Mouse (Mus musculus): ENCODE results near the gene Cdk19. TPM values are rescaled to one million over a fixed set of nuclear protein-coding genes. Genes with fewer than 3 reads are reported as not detected.

The Cdk19 gene
- total RNA-seq, 2 experiments from 2014 or later: 15.8 to 16.2 TPM

DNA sequence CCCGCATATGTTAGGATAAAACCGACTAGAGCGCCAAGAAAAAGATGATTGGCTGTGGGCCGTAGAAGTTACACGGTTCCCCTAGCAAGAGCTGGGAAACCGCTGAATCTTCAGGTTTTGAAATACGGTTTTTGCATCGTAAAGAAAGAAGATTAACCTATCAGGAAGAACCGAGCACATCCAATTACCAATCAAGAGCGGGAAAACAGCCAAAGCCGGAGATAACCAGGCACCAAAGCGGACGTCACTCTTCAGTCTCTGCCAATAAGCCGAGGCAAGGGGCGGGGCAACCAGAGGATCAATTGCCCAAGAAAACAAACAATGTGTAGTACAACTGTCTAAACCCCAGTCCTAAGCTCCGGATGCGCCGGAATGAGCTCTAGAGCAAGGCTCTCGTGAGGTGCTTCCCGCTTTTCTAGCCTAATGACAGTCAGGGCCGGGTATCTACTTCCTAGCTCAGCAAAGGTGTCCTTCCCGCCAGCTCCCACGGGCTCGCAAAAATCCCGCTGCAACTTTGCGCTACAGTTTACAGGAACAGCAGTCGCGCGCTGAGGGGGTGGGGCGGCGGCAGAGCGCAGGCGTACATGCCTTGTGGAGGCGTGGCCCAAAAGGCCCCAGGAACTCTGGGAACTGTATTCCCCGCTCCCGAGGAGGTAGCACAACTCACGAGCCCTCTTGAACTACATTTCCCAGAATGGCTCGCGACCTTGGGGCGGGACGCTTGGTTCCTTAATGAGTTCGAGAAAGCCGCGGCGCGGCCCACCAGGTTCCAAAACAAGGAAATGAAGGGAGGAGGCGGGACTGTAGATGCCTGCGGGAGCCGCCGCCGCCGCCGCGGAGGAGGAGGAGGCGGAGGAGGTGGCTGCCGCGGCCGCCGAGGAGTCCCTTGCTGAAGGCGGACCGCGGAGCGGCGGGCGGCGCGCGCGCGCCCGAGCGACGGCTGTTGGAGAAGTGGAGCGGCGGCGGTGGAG is 9.5 kb downstream of the Cdk19 start:
- intact Hi-C loops (cut with DNase I): loop anchor here (1.0 to 2.0 kb wide), 4 partner anchors 20 to 176 kb away; partner anchors contain the start of genes Amd1 and Gtf3c6

DNA sequence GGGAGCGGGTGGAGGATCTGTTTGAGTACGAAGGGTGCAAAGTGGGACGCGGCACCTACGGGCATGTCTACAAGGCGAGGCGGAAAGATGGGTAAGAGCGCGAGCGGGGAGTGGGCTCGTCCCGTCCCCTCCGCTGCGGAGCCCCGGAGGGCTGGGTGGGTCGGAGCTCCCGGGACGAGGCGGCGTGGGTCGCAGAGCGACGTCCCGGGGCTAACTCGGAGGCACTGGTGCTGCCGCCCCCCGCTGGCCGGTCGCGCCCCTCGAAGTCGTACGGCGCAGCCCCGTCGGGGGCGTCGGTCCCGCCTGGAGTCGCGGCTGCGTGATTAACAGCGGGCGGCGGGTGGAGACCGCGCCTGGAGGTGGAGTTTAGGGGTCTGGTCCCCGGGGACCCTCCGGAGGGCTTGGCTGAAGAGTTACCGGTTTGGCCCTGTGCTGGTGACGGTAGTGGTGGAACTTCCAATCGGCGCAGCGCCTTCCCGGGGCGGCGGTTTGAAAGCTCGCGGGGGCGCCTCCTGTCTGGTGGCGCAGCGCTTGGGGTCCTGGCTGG is 10.3 kb downstream of the Cdk19 start:
- intact Hi-C loops (cut with DNase I): loop anchor here (1.0 to 2.0 kb wide), 4 partner anchors 21 to 175 kb away; partner anchors contain the start of genes Amd1 and Gtf3c6

More for the DNA sequence above, 9.5 kb downstream of the Cdk19 start:
- peak; percentile 98 to 99 for DNase-seq

DNA sequence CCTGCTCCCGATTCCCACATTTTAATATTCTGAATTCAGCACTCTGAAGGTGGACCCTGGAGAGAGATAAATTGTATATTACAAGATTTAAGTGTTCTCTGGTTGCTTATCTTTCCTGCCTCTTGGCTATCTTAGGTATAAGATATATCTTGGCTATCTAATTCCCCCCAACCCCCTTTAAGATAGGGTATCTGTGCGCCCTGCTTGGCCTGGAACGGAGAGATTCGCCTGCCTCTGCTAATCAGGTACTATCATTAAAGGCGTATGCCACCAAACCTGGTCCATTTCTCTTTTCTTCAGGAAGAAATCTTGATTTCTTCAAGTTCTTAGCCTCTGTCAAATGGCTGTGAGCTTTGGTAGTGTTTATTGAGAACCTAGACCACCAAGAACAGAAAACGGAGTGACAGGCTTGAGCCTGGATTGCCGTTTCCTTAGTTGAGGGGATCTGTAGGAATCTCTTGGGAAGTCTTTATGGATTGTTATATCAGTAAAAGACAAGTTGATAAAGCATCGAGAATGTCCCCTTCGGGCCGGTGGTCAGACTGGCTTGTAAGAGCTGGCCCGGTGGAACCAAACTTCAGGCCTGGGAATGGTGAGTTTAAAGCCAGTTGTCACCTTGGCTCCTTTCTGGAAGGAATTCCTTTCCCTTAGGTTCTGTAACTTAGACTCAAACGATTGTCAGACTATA is 11.0 kb downstream of the Cdk19 start:
- intact Hi-C loops (cut with DNase I): no loop called here
- no peak for DNase-seq

More for the DNA sequence above, 10.3 kb downstream of the Cdk19 start:
- peak; percentile 70 to 76 for DNase-seq

DNA sequence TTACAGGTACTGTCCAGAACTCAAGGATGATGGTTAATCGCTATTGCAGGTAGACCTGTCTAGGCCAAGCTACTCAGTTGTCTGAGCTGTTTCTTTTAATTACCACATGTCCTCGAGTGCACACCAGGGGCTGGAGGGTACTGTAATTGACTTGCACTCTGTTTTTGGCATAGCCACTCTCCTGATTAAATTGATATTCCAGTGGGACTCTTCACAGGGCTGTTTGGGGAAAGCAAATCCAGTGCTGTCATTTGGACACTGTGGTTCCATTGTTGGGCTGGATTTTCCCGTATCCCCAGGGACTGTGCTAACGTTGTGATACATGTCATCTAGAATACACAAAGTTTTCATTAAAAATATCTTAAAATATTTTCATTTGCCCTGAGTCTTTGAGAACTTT is 11.8 kb downstream of the Cdk19 start:
- DNase-seq: no peak
- intact Hi-C loops (cut with DNase I): no loop called here

DNA sequence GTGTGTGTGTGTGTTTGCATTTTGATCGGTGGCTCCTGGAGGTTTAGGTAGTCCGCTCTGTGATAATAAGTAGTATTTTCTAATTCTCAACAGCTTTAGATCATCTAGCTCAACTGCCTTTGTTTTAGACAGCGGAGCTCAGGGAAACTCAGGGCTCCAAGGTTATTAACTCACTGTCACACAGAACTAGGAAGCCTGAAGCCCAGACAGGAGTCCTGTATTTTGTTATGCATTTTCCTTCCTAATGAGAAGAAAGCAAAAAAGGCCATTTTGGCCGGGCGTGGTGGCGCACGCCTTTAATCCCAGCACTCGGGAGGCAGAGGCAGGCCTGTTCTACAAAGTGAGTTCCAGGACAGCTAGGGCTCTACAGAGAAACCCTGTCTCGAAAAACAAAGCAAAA is 14.7 kb downstream of the Cdk19 start:
- intact Hi-C loops (cut with DNase I): no loop called here
- DNase-seq: no peak

DNA sequence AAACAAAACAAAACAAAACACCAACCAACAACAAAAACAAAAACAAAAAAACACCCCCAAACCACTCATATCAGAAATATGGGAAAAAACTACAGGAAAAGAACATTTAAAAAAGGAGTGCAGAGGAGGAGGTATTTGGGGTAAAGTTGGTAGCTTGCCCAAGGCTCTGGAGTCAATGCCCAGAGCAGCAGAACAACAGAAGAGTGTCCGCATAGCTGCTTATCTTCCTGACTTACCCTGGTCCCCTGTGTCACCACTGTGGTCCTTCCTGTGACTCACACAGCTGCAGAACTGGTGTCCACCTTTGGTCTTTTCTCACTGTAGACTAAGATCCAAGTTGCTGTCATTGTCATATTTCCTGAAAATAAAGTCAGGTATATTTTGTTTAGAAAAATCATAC is 15.2 kb downstream of the Cdk19 start:
- intact Hi-C loops (cut with DNase I): no loop called here
- no peak for DNase-seq

DNA sequence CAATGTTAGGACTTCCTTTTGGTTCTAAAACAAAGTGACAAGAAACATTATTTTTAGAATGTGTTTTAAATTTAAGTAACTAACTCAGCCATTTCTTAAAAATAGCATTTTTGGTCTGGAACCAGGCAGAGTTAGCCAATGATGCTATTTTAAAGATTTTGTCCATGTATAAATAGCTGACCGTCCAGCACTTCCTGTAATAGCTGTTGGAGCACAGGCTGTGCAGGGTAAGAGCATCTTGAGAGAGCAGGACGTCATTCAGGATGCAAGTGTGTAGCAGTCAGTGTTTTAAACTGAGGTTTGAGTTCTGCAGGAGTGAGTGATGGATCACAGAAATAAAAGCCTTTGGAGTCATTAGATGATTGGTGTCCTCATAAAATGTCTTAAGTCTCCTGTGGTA is 18.8 kb downstream of the Cdk19 start:
- intact Hi-C loops (cut with DNase I): no loop called here
- no peak for DNase-seq

DNA sequence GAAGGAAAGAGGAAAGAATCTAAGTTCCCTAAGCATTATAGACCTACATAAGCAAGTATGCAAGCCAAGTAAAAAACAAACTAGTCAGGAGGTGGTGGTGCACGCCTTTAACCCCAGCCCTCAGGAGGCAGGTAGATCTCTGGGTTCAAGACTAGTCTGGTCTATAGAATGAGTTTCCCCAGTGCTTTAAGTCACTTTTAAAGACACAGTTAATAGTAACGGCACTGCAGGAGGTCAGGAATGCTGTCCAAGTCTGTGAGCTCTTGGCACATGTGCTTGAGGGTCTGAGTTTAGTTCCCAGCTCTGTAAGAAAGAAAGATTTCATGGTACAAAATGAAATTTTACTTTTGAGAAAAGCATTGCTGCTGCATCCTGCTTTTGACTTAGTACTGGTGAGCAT is 19.8 kb downstream of the Cdk19 start:
- intact Hi-C loops (cut with DNase I): no loop called here
- DNase-seq: no peak

DNA sequence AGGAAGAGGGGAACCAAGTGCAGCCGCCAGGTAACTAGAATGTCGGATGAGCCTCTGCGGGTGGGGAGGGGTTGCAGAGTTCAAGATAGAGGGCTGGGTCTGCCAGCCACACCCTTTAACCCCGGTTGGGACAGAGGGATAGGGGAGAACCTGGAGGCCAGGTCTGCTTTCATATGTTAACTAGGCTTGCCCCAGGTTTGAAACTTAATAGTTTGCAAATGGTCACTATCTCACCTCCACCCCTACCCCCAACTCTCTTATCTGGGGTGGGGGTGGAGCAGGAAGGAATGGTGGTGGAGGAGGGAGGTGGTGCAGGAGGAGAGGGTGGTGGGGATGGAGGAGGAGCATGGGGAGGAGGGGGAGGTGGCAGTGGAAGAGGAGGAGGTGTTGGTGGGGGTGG is 23.6 kb downstream of the Cdk19 start:
- intact Hi-C loops (cut with DNase I): no loop called here

DNA sequence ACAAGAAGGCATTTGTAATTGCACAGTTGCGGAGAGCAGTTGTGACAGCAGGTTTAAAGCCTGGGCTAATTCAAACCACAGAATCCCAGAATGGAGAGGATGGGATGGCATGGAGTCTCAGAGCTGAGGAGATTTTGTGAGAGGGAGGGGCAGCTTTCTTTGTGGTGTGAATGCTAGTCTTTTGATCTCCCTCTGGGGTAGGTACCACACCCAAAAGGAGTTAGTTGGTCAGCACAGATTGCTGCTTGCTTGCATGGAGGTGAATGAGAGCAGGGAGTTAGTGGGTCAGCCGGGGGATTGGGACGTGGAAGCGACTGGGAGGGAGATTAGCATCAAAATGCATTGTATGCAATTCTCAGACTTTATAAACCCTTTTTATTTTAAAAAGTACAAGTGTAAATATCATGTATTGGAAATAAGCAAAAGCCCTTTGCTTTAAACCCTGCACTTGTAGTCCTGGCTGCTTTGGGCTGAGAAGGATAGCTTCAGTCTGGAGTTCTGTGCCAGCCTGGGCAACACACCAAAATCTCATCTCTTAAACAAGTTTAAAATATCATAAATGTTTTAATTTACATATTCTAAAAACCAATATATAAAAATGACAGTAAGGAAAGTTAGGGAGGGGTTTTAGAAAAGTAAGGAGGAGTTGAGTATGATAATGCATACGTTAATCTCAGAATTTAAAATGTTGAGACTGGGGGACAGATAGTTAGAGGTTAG is 25.4 kb downstream of the Cdk19 start:
- intact Hi-C loops (cut with DNase I): no loop called here
- no peak for DNase-seq

More for the DNA sequence above, 23.6 kb downstream of the Cdk19 start:
- no peak for DNase-seq

DNA sequence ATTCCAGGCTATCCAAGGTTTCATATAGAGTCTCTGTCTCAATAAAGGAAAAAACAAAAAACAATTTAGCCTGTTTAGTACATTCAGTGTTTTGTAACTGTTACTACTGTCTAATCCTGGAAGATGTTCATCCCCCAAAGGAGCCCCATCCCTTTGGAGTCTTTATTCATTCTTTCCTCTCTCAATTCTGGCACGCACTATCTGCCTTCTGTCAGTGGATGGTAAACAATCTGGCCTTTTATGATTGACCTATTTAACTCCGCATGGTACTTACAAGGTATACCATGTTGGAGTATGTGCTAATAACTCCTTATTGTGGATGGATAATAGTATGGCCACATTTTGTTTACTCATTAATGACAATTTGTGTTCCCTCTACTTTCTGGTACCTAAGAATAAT is 26.6 kb downstream of the Cdk19 start:
- intact Hi-C loops (cut with DNase I): no loop called here
- no peak for DNase-seq

DNA sequence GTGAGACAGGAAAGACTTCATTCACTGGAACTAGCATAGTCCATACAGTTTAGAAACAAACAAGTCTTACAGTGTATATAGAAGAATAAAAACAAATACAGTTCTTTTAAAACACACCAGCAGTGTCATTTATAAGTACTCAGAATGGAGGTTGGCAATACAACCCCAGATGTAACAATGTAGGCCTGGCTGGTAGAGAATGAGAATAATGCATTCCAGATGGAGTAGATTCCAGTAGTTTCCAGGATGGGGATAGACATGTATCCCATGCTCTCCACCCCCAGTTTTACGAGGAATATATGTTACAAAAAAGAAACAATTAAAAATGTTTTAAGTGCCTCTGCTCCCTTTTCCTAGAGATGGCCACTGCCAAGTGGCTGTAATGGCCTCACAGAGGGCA is 29.2 kb downstream of the Cdk19 start:
- intact Hi-C loops (cut with DNase I): no loop called here
- no peak for DNase-seq

DNA sequence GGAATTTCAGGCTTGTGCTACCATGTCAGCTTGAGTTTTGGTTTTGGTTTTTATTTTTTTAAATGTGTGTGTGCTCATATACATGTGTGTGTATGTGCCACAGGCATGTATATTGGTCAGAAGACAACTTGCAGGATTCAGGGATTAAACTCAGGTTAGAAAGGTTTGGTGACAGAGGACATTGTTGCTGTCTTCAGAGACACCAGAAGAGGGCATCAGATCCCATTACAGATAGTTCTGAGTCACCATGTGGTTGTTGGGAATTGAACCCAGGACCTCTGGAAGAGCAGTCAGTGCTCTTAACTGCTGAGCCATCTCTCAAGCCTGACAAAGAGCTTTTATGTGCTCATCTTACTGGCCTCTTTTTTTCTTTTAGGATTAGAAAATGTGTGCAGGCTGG is 30.8 kb downstream of the Cdk19 start:
- intact Hi-C loops (cut with DNase I): loop anchor here (5.0 kb wide), 1 partner anchor 152 kb away; no protein-coding TSS in a partner anchor

DNA sequence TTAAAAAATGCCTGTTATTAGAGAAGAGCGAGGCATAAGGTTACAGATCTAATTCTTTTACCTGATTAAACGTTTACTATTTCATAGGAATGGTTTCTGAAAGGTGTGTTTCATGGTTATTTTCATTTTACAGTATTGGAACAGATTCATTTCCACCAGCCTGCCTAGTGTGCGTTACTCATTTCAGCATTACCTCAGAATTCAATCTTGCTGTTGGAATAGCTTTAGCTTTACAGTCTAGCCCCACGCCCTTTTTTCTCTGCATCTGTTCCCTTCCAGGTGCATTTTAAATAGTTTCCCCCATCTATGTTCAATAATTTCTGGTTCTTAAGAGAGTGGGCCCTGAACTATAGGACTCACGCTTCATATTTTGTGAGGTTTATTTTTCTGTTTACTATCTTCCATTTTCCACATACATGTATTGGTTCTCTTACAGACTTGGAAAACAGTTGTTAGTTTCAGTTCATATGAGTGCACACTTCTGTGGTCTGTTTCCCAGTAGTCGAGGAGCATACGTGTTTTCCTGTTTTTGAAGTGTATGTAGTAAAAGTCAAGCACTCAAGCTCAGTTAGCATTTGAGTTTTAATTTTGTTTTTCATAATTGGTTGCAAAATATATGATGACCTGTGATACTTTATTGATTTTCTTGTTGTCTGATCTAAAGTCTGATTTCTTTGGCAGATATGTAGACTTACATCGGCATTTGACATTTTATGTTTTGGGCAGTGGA is 32.0 kb downstream of the Cdk19 start:
- no peak for DNase-seq
- intact Hi-C loops (cut with DNase I): loop anchor here (5.0 kb wide), 1 partner anchor 151 kb away; no protein-coding TSS in a partner anchor

More for the DNA sequence above, 30.8 kb downstream of the Cdk19 start:
- DNase-seq: no peak

DNA sequence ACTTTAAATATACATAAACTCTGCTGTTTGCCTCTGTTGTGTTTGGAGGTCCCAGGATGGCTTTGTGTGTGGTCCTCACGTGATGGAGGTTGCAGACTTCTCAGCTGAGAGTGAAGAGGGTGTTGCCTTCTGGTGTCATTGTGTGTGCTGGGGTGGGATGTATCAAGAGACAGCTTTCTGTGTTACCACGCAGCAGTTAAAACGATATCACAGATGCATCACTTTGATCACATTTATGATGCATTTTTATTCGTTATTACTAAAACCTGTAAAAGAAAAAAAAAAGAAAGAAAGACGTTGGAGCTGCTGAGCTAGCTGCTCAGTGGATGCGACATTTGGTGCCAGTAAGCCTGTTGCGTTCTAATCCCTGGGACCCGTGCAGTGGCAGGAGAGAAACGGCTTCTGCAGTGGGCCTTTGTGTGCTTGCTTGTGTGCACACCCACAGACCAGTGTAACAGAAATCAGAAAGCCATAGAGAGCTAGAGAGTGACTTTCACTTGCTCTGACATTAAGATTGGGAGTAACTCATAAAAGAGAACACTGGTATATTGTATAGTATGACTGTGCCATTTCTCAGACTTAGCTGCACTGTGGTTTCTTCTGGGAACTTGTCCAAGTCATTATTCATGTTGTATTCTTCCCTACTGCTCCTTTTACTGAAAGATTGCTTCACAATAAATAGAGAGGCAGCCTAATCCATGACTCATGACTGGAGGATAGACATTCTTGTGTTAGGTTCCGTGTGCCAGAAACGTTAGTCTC is 32.7 kb downstream of the Cdk19 start:
- DNase-seq: peak; percentile 15 to 19
- intact Hi-C loops (cut with DNase I): loop anchor here (5.0 kb wide), 1 partner anchor 150 kb away; no protein-coding TSS in a partner anchor

DNA sequence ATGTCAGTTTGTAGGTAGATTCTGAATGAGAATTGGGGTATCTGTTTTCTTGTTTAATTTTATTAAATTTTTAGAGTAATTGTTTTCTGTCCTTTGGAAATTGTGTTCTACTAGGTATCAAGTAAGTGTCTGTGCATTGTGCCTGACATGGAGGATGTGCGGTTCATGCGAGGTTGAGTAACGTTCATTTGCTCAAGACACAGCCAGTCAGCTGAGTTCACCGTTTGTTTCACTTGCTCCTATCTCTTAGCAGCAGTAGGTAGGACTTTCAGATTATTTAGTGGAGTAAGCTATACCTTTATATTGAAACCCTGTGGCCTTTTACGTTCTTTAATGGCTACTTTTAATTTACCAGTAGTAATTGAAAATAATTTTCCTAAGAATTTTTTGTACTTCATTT is 34.4 kb downstream of the Cdk19 start:
- intact Hi-C loops (cut with DNase I): loop anchor here (5.0 kb wide), 1 partner anchor 149 kb away; no protein-coding TSS in a partner anchor
- DNase-seq: no peak

DNA sequence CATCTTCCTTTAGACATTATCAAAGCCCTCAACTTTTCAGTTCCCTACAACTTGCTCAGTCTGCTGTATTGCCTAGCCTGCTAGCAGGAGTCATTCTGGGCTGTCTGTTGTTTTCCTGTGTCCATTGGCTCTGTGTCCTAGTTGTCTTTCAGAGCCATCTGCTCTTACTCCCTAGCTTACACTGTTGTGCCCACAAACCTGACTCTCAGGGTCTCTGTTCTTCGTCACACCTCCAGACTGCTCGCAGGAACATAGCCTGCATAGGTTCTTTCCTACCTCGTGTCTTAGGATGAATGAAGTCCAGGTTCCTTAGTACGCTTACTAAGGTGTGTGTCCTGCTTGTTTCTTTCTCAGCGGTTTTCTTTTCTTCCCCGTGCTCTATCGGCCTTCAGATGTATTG is 35.5 kb downstream of the Cdk19 start:
- intact Hi-C loops (cut with DNase I): loop anchor here (5.0 kb wide), 2 partner anchors 52 to 147 kb away; no protein-coding TSS in a partner anchor
- no peak for DNase-seq

DNA sequence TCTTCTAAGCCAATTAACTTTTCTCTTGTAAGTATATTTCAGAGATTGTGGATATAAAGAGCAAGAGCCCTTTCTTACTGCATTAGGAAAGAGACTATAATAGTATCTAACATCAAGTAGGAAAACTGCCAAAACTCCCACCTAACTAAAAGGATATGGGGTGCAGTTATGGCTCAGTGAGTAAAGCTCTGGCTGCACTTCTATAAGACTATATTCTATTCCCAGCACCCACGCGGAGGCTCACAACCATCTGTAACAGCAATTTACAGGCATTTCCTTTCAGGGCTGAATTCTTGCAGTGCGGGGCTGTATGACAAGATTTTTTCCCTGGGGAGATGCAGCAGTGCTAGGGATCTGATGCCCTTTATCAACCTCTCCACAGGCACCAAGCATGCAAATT is 36.9 kb downstream of the Cdk19 start:
- DNase-seq: no peak
- intact Hi-C loops (cut with DNase I): loop anchor here (5.0 kb wide), 1 partner anchor 51 kb away; no protein-coding TSS in a partner anchor

DNA sequence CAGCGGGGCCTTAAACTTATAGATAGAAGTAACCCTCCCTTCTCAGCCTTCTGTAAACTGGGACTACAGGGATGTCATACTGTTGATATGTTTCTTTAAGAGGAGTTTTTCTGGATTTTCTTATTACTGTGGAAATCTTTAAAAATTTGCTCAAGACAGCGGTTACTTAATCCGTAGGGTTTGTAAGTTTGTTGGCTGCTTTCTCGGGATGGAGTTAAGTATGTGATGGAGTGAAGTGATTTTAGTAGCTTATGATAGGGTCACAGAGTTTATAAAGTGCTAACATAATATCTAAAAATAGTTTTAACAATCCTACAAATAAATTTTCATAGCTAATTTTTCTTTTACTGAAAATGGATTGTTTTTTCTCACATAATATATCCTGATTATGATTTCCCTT is 38.9 kb downstream of the Cdk19 start:
- intact Hi-C loops (cut with DNase I): loop anchor here (5.0 kb wide), 1 partner anchor 49 kb away; no protein-coding TSS in a partner anchor
- DNase-seq: no peak

Data from heart, postnatal 10 days (tissue).